Mouse (Mus musculus): ENCODE results near the gene Acox1.
A peak's percentile ranks its signal among the peaks of the same experiment; 100 is the strongest.

Gene Acox1

GRCm38 (mm10) chr11:116210696-116211095 is 11.9 kb upstream of the Acox1 start:
- no peak for DNase-seq

GRCm38 (mm10) chr11:116209257-116209656 is 10.4 kb upstream of the Acox1 start:
- no peak for DNase-seq

GRCm38 (mm10) chr11:116208660-116209059 is 9.8 kb upstream of the Acox1 start:
- no peak for DNase-seq

- DNase-seq: no peak
Observed at GRCm38 (mm10) chr11:116206678-116207077, 7.8 kb upstream of the Acox1 start.

GRCm38 (mm10) chr11:116203150-116203549 is 4.3 kb upstream of the Acox1 start:
- no peak for DNase-seq

- DNase-seq: peak; percentile 9
Observed at GRCm38 (mm10) chr11:116201151-116201550, 2.3 kb upstream of the Acox1 start.

GRCm38 (mm10) chr11:116198132-116198531 is 713 bp downstream of the Acox1 start:
- DNase-seq: no peak

- no peak for DNase-seq
Observed at GRCm38 (mm10) chr11:116197584-116197906, 1.3 kb downstream of the Acox1 start.

GRCm38 (mm10) chr11:116196866-116197583 is 1.8 kb downstream of the Acox1 start:
- no peak for DNase-seq

GRCm38 (mm10) chr11:116196336-116196735 is 2.5 kb downstream of the Acox1 start:
- no peak for DNase-seq

- no peak for DNase-seq
Observed at GRCm38 (mm10) chr11:116195252-116195651, 3.6 kb downstream of the Acox1 start.

- DNase-seq: no peak
Observed at GRCm38 (mm10) chr11:116194619-116195018, 4.2 kb downstream of the Acox1 start.

GRCm38 (mm10) chr11:116187226-116187930 is 11.5 kb downstream of the Acox1 start:
- DNase-seq: no peak

- no peak for DNase-seq
Observed at GRCm38 (mm10) chr11:116186360-116186759, 12.5 kb downstream of the Acox1 start.

- DNase-seq: no peak
Observed at GRCm38 (mm10) chr11:116185836-116186235, 13.0 kb downstream of the Acox1 start.

- DNase-seq: no peak
Observed at GRCm38 (mm10) chr11:116178411-116179121, 20.3 kb downstream of the Acox1 start.

GRCm38 (mm10) chr11:116176010-116176409 is 22.8 kb downstream of the Acox1 start:
- DNase-seq: no peak

- DNase-seq: peak; percentile 71
Observed at GRCm38 (mm10) chr11:116174775-116175448, 23.9 kb downstream of the Acox1 start.

- DNase-seq: no peak
Observed at GRCm38 (mm10) chr11:116171959-116172358, 26.9 kb downstream of the Acox1 start.

- no peak for DNase-seq
Observed at GRCm38 (mm10) chr11:116170003-116170800, 28.6 kb downstream of the Acox1 start.

- no peak for DNase-seq
Observed at GRCm38 (mm10) chr11:116169214-116169613, 29.6 kb downstream of the Acox1 start.

GRCm38 (mm10) chr11:116167884-116168439 is 30.9 kb downstream of the Acox1 start, which contains the start of gene Fbf1:
TSS of gene Fbf1 (minus strand) at chr11:116168166.
- peak; percentile 96 for DNase-seq
